Mouse (Mus musculus): ENCODE results near the gene Serinc3.

Serinc3 gene

GRCm38 (mm10) chr2:163596057-163596872 is 48.7 kb downstream of the Serinc3 start:
- in situ Hi-C loops (cut with MboI, MseI), result no loop called here

DNA sequence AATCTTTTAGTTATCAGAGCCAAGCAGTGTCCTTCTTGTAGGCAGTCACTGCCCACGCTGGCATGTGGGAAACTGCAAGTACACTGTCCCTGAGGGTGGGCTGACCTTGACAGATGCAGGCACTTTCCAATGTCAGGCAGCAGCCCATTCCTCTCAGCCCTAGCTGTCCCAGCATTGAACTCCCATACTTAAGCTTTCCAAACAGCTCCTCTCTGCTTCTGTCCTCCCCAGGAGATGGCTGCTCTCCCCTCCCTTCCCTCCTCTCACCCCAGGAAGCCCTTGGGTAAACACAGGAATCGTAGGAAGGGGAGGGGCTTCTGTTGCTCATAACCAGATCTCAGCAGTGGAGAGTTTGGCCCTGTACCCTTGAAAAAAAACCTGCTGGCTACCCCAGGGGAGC is 49.8 kb downstream of the Serinc3 start:
- in situ Hi-C loops (cut with MboI, MseI), result no loop called here

DNA sequence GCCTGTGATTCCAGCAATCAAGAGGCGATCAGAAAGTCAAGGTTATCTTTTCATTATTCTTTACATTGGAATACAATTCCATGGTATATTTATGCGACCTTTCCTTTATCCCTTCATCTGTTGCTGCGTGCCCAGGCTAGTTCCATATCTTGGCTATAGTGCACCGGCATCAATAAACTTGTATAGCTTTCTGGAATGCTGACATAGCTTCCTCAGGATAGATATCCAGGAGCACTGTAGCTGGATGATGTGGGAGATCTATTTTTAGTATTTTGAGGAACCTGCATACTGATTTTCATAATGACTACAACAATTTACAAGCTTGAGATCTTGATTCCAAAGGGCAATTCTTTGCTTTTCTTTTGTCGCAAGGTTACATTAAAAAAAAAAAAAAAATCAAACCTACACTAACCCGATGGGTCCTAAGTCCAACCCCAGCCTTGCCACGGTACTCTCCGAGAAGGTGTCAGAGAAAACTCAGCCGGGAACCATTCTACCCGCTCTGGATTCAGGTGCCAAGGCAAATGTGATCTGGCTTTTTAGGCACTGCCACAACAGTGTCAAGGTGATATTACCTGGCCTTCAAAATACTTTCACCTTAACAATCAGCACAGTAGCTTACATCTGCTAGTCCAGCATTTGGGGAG is 51.2 kb downstream of the Serinc3 start:
- in situ Hi-C loops (cut with MboI, MseI), result no loop called here

DNA sequence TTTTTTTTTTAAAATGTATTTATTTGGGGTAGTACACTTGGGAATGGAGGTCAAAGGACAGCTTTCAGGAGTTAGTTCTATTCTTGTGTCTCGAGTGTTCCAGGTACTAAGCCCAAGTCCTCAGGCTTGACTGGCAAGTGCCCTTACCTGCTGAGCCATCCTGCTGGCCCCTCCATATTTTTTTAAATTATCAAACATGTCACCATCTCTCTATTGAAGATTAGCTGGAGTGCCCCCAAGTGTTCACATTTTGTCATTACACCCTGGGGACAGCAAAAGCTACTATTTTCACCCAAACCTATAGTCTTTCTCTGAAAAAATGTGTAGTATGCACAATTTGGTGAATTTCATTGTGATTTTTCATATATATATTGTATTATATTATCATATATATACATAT is 52.8 kb downstream of the Serinc3 start:
- in situ Hi-C loops (cut with MboI, MseI), result no loop called here

DNA sequence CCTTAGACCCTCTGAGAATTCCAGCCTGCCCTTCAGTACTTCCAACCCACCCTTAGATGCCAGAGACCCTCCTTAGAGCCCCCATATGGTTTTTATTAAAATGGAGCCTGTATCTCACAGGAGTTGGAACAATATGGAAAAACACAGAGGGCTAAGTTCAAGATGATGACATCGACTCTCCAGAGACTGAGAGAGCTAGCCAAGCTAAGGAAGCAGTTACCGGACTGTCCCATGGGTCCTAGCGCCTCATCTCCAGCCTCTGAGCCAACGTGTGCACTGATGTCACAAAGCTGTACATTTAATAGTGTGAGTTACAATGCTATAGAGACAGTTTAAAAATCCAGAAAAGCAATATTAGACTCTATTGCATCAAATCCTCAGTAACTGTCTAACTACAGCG is 53.9 kb downstream of the Serinc3 start:
- in situ Hi-C loops (cut with MboI, MseI), result no loop called here

DNA sequence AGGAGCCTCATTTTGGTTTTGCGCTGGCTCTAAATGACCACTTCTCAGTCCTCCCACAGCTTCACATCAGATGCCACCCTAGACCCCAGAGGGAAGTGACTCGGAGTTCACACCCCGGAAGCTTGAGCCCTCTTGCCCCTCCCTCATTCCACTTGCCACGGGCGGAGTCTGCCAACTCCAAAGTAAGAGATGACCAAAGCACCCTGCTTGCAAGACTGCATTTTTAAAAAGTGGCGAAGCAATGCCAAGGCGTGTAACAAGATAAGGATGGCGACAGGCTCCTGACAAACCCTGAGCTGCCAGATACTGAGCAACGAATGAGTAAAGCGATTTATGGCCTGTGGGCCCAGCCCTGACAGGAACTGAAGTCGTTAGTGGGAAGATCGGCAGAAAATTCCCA is 54.7 kb downstream of the Serinc3 start:
- in situ Hi-C loops (cut with MboI, MseI), result no loop called here

- in situ Hi-C loops (cut with MboI, MseI), result no loop called here
These were observed 57.4 kb downstream of the Serinc3 start for GRCm38 (mm10) chr2:163587506-163587905.

GRCm38 (mm10) chr2:163586384-163587261 is 58.3 kb downstream of the Serinc3 start:
- in situ Hi-C loops (cut with MboI, MseI), result no loop called here

GRCm38 (mm10) chr2:163584088-163584426 is 60.9 kb downstream of the Serinc3 start:
- in situ Hi-C loops (cut with MboI, MseI), result no loop called here

- in situ Hi-C loops (cut with MboI, MseI), result no loop called here
These were observed 61.5 kb downstream of the Serinc3 start for GRCm38 (mm10) chr2:163583226-163584087.

DNA sequence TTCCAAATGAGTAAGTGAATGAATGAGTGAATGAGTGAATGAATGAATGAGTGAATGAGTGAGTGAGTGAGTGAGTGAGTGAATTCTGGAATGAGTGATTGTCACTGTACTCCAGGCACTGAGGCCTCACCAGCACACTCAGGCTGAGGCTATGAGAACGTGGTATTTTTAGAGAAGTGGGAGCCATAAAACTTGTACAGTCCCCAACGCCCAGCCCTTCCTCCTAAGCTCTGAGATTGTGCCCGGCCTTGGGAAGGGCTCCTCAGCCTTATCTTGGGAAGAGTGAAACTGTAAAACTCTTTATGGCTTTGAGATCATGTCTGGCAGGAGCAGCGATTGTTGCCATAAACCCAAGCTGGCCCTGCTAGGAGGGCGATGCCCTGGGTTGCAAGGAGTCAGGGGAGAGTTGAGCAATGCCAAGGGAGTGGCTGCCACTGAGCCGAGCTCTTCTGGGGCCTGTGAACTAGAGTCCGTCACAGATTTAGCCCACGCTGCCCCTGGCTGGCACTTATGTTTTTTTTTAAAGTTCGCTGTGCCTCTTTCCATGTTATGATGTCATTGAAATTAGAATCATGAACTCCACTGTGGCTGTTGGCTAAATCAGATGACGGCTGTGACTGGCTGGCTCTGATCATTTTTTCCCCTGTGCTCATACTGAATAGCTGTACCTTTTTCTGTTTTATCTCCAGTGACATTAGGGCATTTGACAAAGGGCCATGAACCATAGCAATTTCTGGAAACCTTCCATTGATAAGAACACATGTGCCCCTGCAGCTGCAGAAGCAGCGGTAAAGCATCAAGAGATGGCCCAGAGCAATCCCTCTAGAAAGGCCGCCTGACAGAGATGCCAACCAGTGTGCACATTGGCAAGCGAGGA is 64.6 kb downstream of the Serinc3 start:
- in situ Hi-C loops (cut with MboI, MseI), result no loop called here

DNA sequence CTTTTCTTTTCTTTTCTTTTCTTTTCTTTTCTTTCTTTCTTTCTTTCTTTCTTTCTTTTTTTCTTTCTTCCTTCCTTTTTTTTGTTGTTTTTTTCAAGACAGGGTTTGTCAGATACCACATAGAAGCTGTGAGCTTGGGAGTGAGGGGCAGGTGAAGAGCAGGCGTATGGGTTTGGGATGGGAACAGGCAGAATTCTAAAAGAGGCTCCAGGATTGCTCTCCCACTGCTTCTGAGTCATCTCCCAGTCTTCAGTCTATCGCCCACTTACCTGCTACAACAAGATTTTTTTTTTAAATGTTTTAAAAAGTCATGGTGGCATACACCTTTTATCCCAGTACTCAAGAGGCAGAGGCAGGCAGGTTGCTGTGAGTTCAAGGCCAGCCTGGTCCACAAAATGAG is 66.9 kb downstream of the Serinc3 start:
- in situ Hi-C loops (cut with MboI, MseI), result no loop called here

DNA sequence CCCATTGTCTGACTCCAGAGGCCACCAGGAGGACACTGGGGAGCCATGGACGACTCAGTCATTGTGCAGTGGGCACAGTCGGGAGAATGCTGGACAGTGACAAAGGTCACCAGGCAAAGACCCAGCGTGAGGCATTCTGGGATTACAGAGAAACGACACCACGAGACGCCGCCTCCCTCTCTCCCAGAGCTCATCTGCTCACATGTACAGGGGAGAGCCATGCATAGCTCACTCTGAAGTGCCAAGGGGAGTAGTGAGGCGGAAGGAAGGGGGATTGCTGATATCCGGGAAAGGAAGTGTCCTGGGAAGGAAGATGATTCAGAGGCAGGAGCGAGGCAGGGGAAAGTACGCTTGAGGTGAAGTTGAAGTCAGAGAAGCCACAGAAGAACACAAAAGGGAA is 69.7 kb downstream of the Serinc3 start:
- in situ Hi-C loops (cut with MboI, MseI), result no loop called here

DNA sequence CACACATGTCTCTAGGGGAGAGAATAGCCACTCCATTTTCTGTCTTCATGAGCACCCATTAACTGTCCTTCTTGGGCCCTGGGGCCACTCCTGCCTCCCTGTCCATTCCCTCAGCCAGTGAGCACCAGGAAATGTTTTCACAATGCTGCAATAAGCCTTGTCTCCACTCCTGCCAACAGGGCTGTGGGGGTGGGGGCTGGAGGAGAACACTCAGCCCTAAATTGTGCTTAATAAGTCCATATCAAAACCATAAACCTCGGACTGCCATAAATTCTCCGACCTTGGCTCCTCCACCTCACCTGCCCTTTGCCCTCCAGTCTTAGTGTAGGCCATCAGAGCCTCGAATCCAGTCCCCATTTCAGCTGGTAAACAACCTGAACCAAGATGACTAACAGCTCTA is 70.6 kb downstream of the Serinc3 start:
- in situ Hi-C loops (cut with MboI, MseI), result no loop called here
